Mouse (Mus musculus): ENCODE measurements around the gene Rhot1. TPM values are rescaled to one million over a fixed set of nuclear protein-coding genes. Genes with fewer than 3 reads are reported as not detected.

The Rhot1 gene
- polyA plus RNA-seq, 1 experiment: 35.5 TPM

DNA sequence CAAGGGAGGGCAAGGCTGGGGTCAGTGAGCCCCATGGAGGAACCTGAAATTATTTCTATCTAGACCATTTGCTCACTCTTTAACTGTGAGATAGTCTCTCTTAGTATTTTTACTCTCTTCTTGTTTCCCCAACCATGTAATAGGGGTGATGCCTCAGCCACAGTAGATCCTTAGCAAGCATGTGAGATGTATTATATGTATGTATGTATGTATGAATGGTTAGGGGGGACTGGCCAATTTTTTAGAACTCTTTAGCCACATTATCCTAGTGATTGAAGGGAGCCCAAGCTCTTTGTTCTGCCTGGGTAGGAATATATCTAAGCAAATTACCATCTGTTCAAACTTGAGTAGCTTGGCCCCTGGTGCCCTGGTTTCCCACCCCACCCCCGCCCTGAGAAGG lies 104.6 kb downstream of the Rhot1 start:
- no peaks in the 10 kb centered on the region for H3K27me3 ChIP-seq (ENCODE audit: control insufficient read depth, insufficient read depth, low read length)
- H3K36me3 ChIP-seq (ENCODE audit: control insufficient read depth, insufficient read depth, low read length): no peaks in the 10 kb centered on the region
- no peaks in the 10 kb centered on the region for H3K4me1 ChIP-seq (ENCODE audit: control insufficient read depth, insufficient read depth, low read length)
- no peak overlapping the region for H3K27ac ChIP-seq (ENCODE audit: control insufficient read depth, insufficient read depth, low read depth, low read length)
- TF ChIP-seq CTCF (IDR thresholded peaks at IDR 0.05; ENCODE audit: control insufficient read depth, insufficient read depth, insufficient replicate concordance, low read depth, low read length) (no peak), POLR2A (IDR thresholded peaks at IDR 0.05; ENCODE audit: control insufficient read depth, low read depth, low read length) (no peak)
- no peak overlapping the region for H3K4me3 ChIP-seq (ENCODE audit: control insufficient read depth, low read depth, low read length)

DNA sequence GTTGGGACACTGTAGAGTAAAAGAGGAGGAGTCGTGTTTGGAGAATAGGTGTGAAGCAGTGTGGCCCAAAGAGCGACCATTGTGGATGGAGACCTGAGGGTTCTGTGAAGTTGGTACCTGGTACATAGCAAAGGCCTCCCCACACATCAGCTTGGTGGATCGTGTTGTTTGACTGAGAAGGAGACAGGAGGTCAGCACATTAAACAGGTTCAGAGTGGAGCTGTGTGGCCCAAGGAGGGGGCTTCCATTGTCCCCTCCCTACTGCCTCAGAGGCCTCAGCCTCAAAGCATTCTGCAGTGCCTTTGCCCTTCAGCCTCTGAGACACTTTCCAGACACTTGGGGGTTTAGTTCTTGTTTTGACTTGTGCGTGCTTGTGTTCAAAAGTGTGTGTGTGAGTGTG lies 105.1 kb downstream of the Rhot1 start:
- H3K27ac ChIP-seq (ENCODE audit: control insufficient read depth, insufficient read depth, low read depth, low read length): no peak overlapping the region
- TF ChIP-seq CTCF (IDR thresholded peaks at IDR 0.05; ENCODE audit: control insufficient read depth, insufficient read depth, insufficient replicate concordance, low read depth, low read length): no peak
- no peak for TF ChIP-seq POLR2A (IDR thresholded peaks at IDR 0.05; ENCODE audit: control insufficient read depth, low read depth, low read length)
- H3K36me3 ChIP-seq (ENCODE audit: control insufficient read depth, insufficient read depth, low read length): no peaks in the 10 kb centered on the region
- no peaks in the 10 kb centered on the region for H3K27me3 ChIP-seq (ENCODE audit: control insufficient read depth, insufficient read depth, low read length)
- H3K4me1 ChIP-seq (ENCODE audit: control insufficient read depth, insufficient read depth, low read length): no peaks in the 10 kb centered on the region
- H3K4me3 ChIP-seq (ENCODE audit: control insufficient read depth, low read depth, low read length): no peak overlapping the region

DNA sequence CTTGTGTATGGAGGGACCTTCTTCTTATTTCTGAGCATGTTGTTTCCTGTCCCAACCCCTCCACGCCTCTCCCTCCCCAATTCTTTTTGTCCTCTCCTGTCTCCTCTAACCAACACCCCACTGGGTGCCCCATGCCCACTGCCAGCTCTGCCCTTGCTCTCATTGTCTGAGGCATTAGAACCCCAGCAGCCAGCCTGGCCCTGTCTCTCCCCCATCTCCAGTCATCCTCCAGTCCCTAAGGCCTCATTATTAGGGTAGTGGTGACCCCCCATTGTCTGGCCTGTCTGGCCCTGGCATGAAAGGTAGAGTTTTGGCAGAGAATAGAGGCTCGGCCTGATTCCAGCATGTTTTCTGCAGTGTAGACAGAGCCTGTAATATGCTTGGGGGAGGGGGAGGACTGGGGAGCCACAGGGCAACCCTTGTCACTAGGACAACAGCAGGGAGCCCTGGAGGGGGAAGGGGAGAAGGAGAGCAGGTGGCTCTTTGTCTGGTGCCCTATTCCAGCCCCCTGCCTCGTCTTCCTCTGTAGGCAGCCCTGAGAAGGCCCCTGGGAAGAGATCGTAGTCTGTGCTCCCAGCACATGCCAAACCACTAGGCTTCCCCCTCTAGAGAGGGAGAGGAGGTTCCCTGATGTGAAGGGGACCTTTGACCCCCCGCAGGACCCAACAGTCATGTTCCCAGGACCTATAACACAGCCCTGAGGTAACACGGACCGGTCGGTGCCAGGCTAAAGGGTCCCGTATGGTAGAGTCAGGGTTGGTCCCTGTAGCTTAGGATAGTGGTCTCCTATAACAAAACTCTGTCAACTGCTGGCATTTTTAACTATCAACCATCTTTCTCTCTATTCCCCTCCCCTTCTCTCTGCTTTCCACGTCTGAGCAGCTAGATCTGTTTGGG lies 107.2 kb downstream of the Rhot1 start:
- Histone ChIP-seq H3K4me1 (ENCODE audit: control insufficient read depth, insufficient read depth, low read length) (no peaks in the 10 kb centered on the region), H3K27me3 (ENCODE audit: control insufficient read depth, insufficient read depth, low read length) (no peaks in the 10 kb centered on the region), H3K36me3 (ENCODE audit: control insufficient read depth, insufficient read depth, low read length) (no peaks in the 10 kb centered on the region), H3K4me3 (ENCODE audit: control insufficient read depth, low read depth, low read length) (no peak overlapping the region), H3K27ac (ENCODE audit: control insufficient read depth, insufficient read depth, low read depth, low read length) (no peak overlapping the region)
- TF ChIP-seq CTCF (IDR thresholded peaks at IDR 0.05; ENCODE audit: control insufficient read depth, insufficient read depth, insufficient replicate concordance, low read depth, low read length) (no peak), POLR2A (IDR thresholded peaks at IDR 0.05; ENCODE audit: control insufficient read depth, low read depth, low read length) (no peak)

Other genes with a start within 250 kb of the Rhot1 start
- gene Utp6, start 246.6 kb upstream of the Rhot1 start, polyA plus RNA-seq (2012; rRNA removed): 2.2 and 2.7 TPM in 2 replicates
- gene Suz12, start 215.9 kb upstream of the Rhot1 start, polyA plus RNA-seq (2012; rRNA removed): 4.8 and 6.4 TPM in 2 replicates
- gene Crlf3, start 128.0 kb upstream of the Rhot1 start, polyA plus RNA-seq (2012; rRNA removed): 5.0 and 6.3 TPM in 2 replicates
- gene Atad5, start 119.6 kb upstream of the Rhot1 start, polyA plus RNA-seq (2012; rRNA removed): 0.83 and 1.2 TPM in 2 replicates
- 3.7 and 4.2 TPM in 2 replicates for gene Tefm, start 66.8 kb upstream of the Rhot1 start, polyA plus RNA-seq (2012; rRNA removed)
- 0.86 and 0.96 TPM in 2 replicates for gene Adap2, start 54.9 kb upstream of the Rhot1 start, polyA plus RNA-seq (2012; rRNA removed)
- gene Rnf135, start 25.2 kb upstream of the Rhot1 start, polyA plus RNA-seq (2012; rRNA removed): 3.8 and 3.9 TPM in 2 replicates
- 0.54 and 0.78 TPM in 2 replicates for gene Rhbdl3, start 91.9 kb downstream of the Rhot1 start, polyA plus RNA-seq (2012; rRNA removed)
- gene 5730455P16Rik, start 169.0 kb downstream of the Rhot1 start, polyA plus RNA-seq (2012; rRNA removed): 1.7 and 2.1 TPM in 2 replicates
- gene Zfp207, start 174.3 kb downstream of the Rhot1 start, polyA plus RNA-seq (2012; rRNA removed): 70.5 and 80.4 TPM in 2 replicates
- gene Psmd11, start 219.6 kb downstream of the Rhot1 start, polyA plus RNA-seq (2012; rRNA removed): 55.2 and 61.4 TPM in 2 replicates